Mouse (Mus musculus): ENCODE measurements around the gene Dnase1.

DNA sequence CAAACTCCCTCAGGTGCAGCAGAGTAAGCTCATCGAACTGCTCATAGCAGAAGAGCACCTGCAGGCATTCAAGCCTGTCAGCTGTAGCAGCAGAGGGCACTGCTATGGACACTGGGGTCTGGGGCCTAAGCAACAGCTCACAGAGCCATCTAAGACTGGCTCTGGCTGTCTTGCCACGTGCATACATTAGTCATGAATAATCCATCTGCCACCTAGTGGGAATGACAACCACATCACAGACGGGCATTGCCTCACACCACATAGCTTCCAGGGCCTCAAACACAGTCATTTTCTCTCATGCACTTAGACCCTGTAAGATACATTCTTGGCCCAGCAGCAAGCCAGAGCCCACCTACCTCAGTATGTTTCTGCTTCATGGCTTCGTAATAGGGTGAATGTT is 8.8 kb downstream of the Dnase1 start:
- TF ChIP-seq CTCF (IDR thresholded peaks at IDR 0.05; ENCODE audit: borderline replicate concordance, insufficient read depth, low read depth, low read length), result no peak
- TF ChIP-seq POLR2A (IDR thresholded peaks at IDR 0.05; ENCODE audit: borderline replicate concordance, insufficient read depth, low read length), result no peak
